Mouse (Mus musculus) ES-Bruce4 (cell line): ENCODE data around the gene Osgep.
"Not testable (repeated sequence)": the region's sequence is repeated elsewhere in the genome, so short reads cannot be mapped to it uniquely, and the experiment has no call there.

Experiments
- CTCF ChIP-seq: IDR thresholded peaks from one replicate; pipeline ENCODE4 v1.8.1; 2011; ENCODE audit warnings: low read depth, low read length
- EP300 ChIP-seq: IDR thresholded peaks from 2 replicates; pipeline ENCODE4 v1.6.1; 2011; ENCODE audit warnings: low read depth, low read length; ENCODE audit not compliant: insufficient read depth
- POLR2A ChIP-seq: IDR thresholded peaks from one replicate; pipeline ENCODE4 v1.8.1; 2011; ENCODE audit warnings: low read length; ENCODE audit not compliant: insufficient read depth

- not testable (repeated sequence) for TF ChIP-seq POLR2A, EP300, CTCF
These were observed 19.4 kb downstream of the Osgep start for GRCm38 (mm10) chr14:50905327-50905726.
